Mouse (Mus musculus): ENCODE data around the gene Dmwd.

Dmwd gene

DNA sequence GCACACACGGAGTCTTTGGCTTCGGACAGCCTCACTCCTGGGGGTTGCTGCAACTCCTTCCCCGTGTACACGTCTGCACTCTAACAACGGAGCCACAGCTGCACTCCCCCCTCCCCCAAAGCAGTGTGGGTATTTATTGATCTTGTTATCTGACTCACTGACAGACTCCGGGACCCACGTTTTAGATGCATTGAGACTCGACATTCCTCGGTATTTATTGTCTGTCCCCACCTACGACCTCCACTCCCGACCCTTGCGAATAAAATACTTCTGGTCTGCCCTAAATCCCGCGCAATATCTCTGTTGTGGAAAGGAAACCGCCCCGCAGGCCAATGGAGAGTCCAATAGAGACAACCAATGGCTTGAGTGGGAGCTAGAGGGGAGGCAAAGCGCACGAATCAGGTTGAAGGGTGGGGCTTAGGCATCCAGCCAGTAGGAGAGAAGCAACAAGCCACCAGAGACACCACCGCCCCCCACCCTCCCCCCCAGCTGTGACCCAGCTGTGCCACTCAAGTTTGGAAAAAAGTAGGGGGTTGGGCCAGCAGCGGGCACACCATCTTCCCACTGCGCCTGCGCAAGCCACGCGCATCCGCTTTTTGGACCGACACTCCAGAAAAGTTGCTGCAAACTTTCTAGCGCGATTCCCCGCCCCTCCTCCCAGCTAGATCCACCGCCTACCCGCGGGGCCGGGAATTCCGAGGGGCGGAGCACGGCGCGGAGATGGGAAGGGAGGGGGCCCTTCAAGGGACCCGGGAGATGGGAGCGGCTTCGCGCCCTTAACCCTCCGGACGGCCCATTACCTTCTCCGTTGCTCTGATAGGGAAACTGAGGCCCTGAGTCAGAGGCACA, 17.7 kb downstream of the Dmwd start:
- in situ Hi-C loops (cut with MboI; ENCODE audit: low sequenced_read_pairs), result no loop called here

DNA sequence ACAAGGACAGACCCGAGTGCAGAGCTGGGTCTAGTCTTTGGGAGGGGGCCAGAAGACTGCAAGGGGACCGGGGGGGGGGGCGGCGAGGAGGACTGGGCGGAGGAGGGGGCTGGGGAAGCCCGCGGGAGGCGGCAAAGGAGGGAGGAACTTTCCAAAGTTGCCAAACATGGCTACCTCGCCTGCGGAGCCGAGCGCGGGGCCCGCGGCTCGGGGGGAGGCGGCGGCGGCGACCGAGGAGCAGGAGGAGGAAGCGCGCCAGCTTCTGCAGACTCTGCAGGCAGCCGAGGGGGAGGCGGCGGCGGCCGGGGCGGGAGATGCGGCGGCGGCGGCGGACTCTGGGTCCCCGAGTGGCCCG, 18.4 kb downstream of the Dmwd start, which contains the start of gene Six5:
Gene Six5, plus strand, starts transcription at position 124 of the 355 bp plus-strand sequence.
- in situ Hi-C loops (cut with MboI; ENCODE audit: low sequenced_read_pairs), result no loop called here

DNA sequence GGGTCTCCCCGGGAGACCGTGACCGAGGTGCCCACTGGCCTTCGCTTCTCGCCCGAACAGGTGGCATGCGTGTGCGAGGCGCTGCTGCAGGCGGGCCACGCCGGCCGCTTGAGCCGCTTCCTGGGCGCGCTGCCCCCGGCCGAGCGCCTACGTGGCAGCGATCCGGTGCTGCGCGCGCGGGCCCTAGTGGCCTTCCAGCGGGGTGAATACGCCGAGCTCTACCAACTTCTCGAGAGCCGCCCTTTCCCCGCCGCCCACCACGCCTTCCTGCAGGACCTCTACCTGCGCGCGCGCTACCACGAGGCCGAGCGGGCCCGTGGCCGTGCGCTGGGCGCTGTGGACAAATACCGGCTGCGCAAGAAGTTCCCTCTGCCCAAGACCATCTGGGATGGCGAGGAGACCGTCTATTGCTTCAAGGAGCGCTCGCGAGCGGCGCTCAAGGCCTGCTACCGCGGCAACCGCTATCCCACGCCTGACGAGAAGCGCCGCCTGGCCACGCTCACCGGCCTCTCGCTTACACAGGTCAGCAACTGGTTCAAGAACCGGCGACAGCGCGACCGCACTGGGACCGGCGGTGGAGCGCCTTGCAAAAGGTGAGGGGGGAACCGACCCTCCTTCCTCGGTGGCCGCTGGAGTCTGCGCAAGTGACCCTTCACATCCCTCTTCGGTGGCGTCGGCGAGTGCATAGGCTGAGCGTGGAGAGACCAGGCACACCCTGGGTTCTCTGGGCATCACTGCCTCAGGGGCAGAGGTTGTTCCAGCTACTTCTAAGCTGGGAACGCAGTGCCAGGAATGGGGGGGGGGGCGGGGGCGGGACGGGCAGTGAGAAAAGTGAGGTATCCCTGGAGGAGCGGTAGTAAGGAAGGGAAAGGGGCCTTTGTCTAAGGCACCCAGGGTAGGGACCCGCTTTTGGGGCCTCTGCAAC, 19.1 kb downstream of the Dmwd start:
- in situ Hi-C loops (cut with MboI; ENCODE audit: low sequenced_read_pairs), result no loop called here

DNA sequence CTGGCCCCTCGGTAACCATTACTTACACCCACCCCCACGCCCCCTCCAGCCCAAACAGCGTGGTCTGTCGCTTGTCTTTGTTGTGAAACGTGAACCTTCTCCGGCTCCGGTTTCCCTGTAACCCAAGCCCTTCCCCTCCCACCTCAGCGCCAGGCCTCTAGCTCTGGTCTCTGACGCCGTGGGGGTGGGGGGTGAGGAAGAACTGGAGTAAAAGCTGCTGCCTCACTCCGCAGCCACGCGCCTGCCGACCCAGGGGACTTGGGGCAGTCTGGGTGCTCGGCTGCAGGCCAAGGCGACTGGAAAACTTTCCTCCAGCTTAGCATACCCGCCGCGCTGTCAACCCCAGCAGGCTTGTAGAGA, 19.7 kb downstream of the Dmwd start:
- in situ Hi-C loops (cut with MboI; ENCODE audit: low sequenced_read_pairs), result no loop called here

DNA sequence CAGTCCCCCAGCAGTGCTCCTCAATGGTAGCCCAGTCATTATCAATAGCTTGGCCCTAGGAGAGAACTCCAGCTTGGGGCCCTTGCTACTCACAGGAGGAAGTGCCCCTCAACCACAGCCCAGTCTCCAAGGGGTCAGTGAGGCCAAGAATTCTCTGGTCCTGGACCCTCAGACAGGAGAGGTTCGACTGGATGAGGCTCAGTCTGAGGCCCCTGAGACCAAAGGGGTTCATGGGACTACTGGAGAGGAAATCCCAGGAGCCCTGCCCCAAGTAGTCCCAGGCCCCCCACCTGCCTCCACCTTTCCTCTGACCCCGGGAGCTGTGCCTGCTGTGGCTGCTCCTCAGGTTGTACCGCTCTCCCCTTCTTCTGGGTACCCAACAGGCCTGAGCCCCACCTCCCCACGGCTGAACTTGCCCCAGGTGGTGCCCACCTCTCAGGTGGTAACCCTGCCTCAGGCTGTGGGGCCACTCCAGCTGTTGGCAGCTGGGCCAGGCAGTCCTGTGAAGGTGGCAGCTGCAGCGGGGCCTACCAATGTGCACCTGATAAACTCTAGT, 20.5 kb downstream of the Dmwd start:
- in situ Hi-C loops (cut with MboI; ENCODE audit: low sequenced_read_pairs), result no loop called here

DNA sequence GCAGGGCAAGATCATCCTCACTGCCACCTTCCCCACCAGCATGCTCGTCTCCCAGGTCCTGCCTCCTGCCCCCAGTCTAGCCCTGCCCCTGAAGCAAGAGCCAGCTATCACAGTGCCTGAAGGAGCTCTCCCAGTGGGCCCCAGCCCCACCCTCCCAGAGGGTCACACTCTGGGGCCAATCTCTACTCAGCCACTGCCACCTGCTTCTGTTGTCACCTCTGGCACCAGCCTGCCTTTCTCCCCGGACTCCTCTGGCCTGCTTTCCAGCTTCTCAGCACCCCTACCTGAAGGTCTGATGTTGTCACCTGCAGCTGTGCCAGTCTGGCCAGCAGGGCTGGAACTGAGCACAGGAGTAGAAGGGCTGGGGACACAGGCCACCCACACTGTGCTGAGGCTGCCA, 21.2 kb downstream of the Dmwd start:
- in situ Hi-C loops (cut with MboI; ENCODE audit: low sequenced_read_pairs), result no loop called here

DNA sequence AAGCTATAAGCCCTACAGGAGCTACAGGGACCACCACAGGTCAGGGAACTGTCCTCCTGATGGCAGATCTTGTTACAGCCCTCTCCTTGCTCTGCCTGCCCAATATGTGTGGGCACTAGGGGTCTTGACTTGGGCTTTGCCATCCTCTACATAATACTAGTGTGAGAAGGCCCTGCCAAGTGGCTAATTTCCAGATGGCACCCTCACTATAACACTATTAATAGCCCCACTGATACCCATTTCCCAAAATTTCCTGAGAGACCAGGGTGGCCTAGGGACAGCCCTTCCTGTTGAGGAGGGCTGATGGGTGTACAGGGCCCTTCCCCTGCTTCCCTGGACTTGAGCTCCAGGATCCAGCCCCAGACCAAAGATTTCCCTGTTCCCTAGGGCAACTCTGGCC, 21.8 kb downstream of the Dmwd start:
- in situ Hi-C loops (cut with MboI; ENCODE audit: low sequenced_read_pairs), result no loop called here

DNA sequence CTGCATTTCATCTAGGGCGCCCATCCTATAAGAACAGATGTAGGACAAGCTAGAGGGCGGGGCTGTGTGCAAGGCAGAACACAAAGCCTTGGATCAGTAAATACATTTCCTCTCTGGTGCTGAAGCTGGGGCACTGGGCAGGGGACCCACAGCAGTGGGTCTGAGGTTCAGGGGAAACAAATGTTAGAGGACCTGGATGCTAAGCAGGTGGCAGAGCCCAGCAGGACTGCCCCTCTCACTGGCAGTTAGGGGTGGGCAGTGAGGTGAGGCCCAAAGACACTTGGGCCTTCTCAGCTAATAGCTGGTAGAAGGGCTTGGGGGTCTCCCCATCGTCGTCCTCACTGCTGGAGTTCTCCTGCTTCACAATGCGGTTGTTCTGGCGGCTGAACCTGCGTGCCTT, 22.8 kb downstream of the Dmwd start:
- in situ Hi-C loops (cut with MboI; ENCODE audit: low sequenced_read_pairs), result no loop called here

DNA sequence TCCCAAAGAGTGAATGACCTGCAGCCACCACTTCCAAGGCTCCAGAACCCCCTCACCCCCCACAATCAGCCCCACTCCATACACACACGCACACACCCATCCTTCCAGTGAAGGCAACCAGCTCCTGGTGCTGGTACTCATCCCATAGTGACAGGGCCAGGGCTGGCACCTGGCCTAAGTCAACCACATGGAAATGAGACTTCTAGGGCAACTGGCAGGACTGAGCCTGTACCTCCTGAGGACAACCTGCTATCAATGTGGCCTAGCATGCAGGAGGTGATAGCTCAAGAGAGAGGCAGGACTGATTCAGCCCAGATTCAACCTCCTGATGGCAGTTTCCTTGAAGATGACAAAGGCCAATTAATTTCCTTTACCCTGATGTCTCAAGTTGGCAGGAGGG, 24.3 kb downstream of the Dmwd start:
- in situ Hi-C loops (cut with MboI; ENCODE audit: low sequenced_read_pairs), result no loop called here

DNA sequence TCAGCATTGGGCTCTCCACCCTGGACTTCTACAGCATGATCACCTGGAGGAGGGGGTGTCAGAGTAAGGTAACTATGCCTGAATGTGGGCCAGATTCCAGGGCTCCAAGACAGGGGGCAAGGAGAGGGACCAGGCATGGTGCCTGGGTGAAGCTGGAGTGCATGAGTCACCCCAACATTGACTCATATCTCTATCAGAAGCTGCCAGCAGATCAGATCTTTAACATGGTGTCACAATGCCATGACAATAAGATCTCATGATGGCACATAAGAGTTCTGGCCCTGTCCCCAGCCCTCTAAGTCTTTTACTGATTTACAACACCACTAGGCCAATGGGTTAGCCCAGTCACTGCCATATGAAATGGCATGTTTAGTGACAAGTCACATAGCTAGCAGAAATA, 27.7 kb downstream of the Dmwd start:
- in situ Hi-C loops (cut with MboI; ENCODE audit: low sequenced_read_pairs), result no loop called here

DNA sequence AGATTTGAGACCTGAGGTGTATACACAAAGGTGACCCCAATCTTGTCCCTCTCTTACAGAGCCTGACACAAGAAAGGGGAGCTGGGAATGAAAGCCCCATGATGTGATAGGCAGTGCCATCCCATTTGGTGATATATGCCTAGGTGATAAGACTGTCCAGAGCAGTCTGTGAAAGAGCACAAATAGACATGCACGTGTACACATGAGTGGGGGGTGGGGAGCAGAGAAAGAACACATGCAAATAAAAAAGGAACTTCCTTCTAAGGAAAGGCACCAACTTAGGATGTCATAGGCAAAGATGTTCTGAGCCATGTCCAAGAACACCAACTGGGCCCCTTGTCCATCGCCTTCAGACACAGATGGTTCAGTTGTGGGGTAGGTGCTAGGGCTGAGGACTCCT, 28.5 kb downstream of the Dmwd start:
- in situ Hi-C loops (cut with MboI; ENCODE audit: low sequenced_read_pairs), result no loop called here

DNA sequence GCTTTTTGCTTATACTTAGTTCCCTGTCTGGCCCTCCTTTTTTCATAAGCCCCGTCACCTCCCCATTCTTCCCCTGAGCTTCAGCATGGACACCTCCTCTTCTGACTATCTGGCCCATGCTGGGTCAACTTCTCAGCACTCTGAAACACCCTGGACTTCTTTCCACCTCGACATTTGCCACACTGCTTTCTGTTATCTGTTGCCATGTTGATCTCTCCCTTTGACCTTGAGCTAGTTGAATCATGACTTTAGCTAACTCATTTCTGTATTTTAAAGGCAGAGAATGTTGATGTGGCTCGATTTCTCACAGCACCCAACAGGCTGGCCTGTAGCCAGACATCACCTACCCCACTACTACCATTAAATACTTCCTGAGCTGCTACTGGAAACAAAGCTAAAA, 31.4 kb downstream of the Dmwd start:
- in situ Hi-C loops (cut with MboI; ENCODE audit: low sequenced_read_pairs), result no loop called here

DNA sequence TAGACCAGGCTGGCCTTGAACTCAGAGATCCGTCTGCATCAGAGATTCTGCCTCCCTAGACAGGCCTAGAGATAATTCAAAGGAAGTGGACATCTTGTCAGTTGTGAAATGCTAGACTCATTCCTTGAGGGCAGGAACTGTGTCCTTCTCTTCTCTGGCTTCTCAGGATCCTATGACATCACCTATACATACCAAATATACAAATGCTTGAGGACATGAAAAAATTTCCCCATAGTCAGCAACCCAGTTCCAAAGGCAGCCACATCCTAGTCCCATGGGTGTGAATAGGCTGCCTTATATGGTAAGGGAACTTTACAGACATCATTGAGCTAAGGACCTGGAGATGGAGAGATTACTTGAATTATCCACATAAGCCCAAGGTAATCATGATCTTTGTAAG, 33.5 kb downstream of the Dmwd start:
- in situ Hi-C loops (cut with MboI; ENCODE audit: low sequenced_read_pairs), result no loop called here

DNA sequence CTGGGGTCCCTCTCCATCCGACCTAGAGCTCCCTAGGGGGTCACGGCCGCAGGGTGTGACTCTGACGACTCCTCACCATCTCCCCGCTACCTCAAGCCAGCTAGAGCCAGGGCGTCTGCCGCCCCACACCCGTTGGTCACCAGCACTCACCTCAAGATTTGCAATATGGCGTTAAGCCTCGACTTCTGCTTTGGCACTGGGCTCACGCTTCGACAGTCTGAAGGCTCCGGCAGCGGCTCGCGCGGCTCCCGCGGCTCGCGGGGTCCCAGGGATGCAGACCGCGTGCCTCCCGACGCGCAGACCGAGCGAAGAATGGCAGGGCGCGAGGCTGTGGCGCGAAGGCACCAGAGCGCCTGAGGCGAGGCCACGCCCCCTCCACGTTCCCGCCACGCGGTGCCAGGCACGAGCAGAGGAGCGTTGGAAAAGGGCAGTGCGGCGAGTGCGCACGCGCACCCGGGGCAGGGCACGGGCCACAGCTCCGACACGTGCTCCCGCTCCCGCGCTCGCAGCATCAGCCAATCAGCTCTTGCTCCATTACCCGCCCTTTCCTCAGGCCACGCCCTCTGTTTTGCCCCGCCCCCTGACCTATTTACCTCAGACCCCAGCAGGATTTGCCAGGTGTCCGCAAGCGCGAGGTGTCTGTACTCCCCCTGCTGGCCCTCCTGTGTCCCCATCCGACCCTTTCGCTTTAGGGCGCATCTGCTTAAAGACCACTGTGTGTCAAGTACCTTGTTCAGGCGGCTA, 42.2 kb downstream of the Dmwd start, which contains the start of gene Gm4969:
Gene Gm4969, minus strand, starts transcription at position 341 of the 744 bp plus-strand sequence.
- in situ Hi-C loops (cut with MboI; ENCODE audit: low sequenced_read_pairs), result no loop called here

DNA sequence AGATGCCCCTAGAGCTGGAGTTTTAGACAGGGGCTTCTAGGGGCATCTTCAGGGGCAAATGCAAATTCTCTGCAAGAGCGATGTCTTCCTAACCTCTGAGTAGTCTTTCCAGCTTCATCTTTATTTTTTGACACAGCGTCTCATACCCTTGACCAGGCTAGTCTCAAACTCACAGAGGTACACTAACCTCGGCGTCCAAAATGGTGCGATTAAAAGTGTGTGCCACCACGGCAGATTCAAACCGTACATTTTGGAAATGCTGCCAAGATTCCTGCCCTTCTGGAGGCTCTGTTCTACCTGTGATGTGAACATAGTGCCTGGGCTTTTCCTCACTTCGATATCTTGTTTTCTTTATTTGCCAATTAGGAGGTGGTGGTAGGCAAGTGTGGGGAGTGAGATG, 43.1 kb downstream of the Dmwd start:
- in situ Hi-C loops (cut with MboI; ENCODE audit: low sequenced_read_pairs), result no loop called here

DNA sequence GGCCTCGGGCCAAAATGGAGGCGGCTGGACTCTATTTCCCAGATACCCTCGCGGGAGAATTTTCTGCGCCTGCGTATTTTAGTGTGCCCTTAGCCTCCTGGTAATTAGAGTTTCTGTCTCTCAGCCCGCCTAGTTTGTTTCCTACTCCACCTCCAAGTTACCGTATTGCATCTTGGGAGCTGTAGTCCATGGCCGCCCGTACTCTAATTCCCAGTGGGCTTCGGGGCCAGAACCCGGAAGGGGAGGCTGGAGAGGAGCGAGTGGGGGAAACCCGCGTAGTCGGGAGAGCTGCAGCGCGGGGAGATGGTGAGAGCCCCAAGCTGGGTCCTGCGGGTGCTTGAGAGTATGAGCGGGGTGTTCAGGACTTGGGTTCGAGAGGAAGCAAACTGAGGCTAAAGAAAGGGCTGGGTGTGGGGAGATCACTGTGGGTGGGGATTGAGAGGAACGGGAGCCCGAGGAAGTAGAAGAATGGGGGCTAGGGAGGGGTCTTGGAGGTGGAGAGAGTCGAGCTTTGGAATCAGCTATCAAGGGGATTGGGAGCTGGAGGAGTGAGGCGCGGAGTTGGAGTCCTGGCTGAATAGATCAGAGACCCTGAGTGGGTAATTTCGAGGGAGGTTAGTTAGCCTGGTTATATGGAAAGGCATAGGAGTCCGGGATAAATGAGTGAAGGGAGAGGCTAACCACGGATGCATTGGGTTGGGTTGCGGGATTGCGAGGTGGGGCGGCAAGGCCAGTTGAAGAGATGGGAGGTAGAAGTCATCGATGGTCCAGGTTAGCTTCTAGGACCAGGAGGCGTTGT, 43.8 kb downstream of the Dmwd start, which contains the start of gene Fbxo46:
Gene Fbxo46, plus strand, starts transcription at position 229 of the 799 bp plus-strand sequence.
- in situ Hi-C loops (cut with MboI; ENCODE audit: low sequenced_read_pairs), result no loop called here

DNA sequence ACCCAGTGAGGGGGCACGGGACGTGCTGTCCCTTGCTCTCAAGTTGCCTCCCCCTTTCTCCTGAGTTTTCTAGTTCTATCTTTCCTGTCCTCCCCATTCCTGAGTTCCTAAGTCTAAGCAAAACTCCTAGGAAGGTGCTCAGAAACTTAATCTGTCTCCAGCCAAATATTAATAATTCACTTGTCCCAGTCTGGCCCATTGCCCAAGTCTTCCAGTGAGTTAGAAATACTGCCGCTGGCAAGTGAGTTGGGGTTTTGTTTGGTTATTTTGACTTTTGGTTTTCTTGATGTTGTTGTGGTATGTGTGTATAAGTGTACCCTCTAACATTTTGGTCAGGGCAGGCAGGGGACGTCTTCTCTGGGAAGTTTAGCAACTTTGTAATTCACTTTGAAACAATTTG, 45.7 kb downstream of the Dmwd start:
- in situ Hi-C loops (cut with MboI; ENCODE audit: low sequenced_read_pairs), result no loop called here

DNA sequence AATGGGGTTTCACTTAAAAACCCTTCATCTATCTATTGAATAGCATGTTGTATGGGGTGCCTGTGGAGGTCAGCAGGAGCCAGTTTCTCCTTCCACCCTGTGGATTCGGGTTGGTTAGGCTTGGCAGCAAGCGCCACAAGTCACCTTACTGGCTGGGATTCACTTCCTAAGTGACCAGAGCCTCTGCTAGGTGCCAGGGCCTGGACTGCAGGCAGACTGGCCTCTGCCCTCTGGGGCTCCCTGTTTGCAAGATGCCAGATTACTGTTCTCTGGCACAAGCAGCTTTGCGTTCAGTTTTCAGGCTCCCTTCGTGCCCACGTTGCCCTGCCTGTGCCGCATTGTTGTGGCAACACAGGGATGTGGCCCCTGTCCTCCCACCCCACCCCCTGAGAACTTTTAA, 48.7 kb downstream of the Dmwd start:
- in situ Hi-C loops (cut with MboI; ENCODE audit: low sequenced_read_pairs), result no loop called here

DNA sequence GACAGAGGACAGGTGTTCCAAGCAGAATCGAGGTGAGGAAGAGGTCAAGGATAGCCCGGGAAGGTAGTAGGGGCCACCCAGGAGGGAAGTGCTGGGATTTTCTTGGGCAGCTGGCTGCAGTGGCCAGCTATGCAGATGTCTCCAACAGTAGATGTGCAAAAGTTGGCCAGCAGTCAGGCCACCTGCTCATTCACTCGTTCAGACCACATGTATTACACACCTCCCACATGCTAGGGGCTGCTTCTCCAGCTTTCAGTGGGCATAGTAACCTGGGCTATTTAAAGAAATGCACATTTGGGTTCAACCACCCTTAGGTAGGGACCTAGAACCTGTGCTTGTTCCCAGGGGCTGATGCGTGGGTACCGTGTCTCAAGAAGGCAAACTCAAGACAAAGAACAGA, 51.7 kb downstream of the Dmwd start:
- in situ Hi-C loops (cut with MboI; ENCODE audit: low sequenced_read_pairs), result no loop called here

DNA sequence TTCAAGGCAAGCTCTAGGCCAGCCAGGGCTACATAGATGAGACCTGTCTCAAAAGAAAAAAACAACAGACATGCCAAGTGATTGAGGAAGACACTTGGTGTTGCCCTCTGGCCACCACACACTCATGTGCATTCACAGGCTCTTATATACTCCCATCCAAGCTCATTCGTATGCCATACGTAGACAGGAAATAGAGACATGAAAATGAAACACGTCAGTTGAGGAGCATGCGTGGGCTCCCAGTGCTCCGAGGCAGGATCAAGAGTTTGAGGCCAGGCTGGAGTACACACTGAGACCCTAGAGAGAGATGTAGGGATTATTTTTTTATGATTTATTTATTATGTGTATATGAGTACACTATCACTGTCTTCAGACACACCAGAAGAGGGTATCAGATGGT, 53.4 kb downstream of the Dmwd start:
- in situ Hi-C loops (cut with MboI; ENCODE audit: low sequenced_read_pairs), result no loop called here
